Mouse (Mus musculus) forebrain, embryonic 10.5 days (tissue): ENCODE results near the gene Casz1. TPM values are rescaled to one million over a fixed set of nuclear protein-coding genes. Genes with fewer than 3 reads are reported as not detected.
A peak's percentile ranks its signal among the peaks of the same experiment; 100 is the strongest.

Source experiments
- DNase-seq: peaks from one replicate; pipeline ENCODE4 v3.0.0-alpha.2; 2017; ENCODE audit warnings: low spot score; ENCODE audit errors: extremely low spot score
- H3K27ac ChIP-seq: fragments of 300-500 bp; sonication (generic); 2 replicates; pipeline ENCODE4 v1.5.1; 2016; ENCODE audit warnings: mild to moderate bottlenecking
- H3K27me3 ChIP-seq: fragments of 300-500 bp; sonication (generic); 2 replicates; pipeline ENCODE4 v1.6.1; 2016; ENCODE audit warnings: mild to moderate bottlenecking; ENCODE audit not compliant: poor library complexity, severe bottlenecking
- H3K36me3 ChIP-seq: fragments of 300-500 bp; sonication (generic); replicated peaks from 2 replicates; pipeline ENCODE4 v1.6.1; 2016; ENCODE audit warnings: mild to moderate bottlenecking, moderate library complexity
- H3K4me1 ChIP-seq: fragments of 300-500 bp; sonication (generic); 2 replicates; pipeline ENCODE4 v1.6.1; 2016
- H3K4me3 ChIP-seq: fragments of 300-500 bp; sonication (generic); 2 replicates; pipeline ENCODE4 v1.5.1; 2016; ENCODE audit warnings: mild to moderate bottlenecking, moderate library complexity
- H3K9me3 ChIP-seq: fragments of 300-500 bp; sonication (generic); 2 replicates; pipeline ENCODE4 v1.6.1; 2016; ENCODE audit warnings: mild to moderate bottlenecking, moderate library complexity
- WGBS: fragments of 180-500 bp; shearing (Covaris S2); methylation state at CpG from one replicate; pipeline ENCODE4 v1.1.7; 2016; 5-methylcytosine and 5-hydroxymethylcytosine counted together
- polyA plus RNA-seq: library from polyadenylated mRNA; unstranded; fragments of >200 nt; fragmentation: Nextera tagmentation; extraction: Ambion mirVana; gene quantifications from 2 replicates; pipeline ENCODE4 v1.2.1, GENCODE M21; 2016

Gene Casz1
- polyA plus RNA-seq, 1 experiment from 2014 or later = 4.7 TPM

- peak overlapping the region; percentile 79 for H3K27ac ChIP-seq
- 31% methylated on average over 9 of the region's 9 CpGs for WGBS
- H3K27me3 ChIP-seq = peaks cover 98% of the 10 kb centered on the region
- DNase-seq = no peak
- H3K4me1 ChIP-seq = peaks cover 95% of the 10 kb centered on the region
- H3K36me3 ChIP-seq = no peaks in the 10 kb centered on the region
- no peaks in the 10 kb centered on the region for H3K9me3 ChIP-seq
- H3K4me3 ChIP-seq = peak overlapping the region; percentile 7; the same call in 1 of the 2 replicates
Measured at GRCm38 (mm10) chr4:148885921-148886540, 81.8 kb downstream of the Casz1 start.

- Histone ChIP-seq H3K27me3 (peaks cover 98% of the 10 kb centered on the region), H3K27ac (peak overlapping the region; percentile 93), H3K4me3 (no peak overlapping the region), H3K9me3 (no peaks in the 10 kb centered on the region), H3K4me1 (peaks cover 96% of the 10 kb centered on the region), H3K36me3 (no peaks in the 10 kb centered on the region)
- 27% methylated on average over 8 of the region's 8 CpGs for WGBS
- DNase-seq = no peak
Measured at GRCm38 (mm10) chr4:148888229-148888628, 84.0 kb downstream of the Casz1 start.

GRCm38 (mm10) chr4:148889011-148889410, 84.8 kb downstream of the Casz1 start:
- Histone ChIP-seq H3K9me3 (no peaks in the 10 kb centered on the region), H3K4me3 (no peak overlapping the region), H3K36me3 (no peaks in the 10 kb centered on the region), H3K27me3 (peaks cover 98% of the 10 kb centered on the region), H3K4me1 (peaks cover 100% of the 10 kb centered on the region), H3K27ac (peak overlapping the region; percentile 93; the same call in 1 of the 2 replicates)
- WGBS = 64% methylated on average over 6 of the region's 6 CpGs
- DNase-seq = no peak

GRCm38 (mm10) chr4:148890442-148890841, 86.2 kb downstream of the Casz1 start:
- WGBS = 50% methylated on average over 8 of the region's 8 CpGs
- H3K36me3 ChIP-seq = no peaks in the 10 kb centered on the region
- peak overlapping the region; percentile 93 for H3K27ac ChIP-seq
- H3K9me3 ChIP-seq = no peaks in the 10 kb centered on the region
- peaks cover 98% of the 10 kb centered on the region for H3K27me3 ChIP-seq
- H3K4me1 ChIP-seq = peaks cover 100% of the 10 kb centered on the region
- H3K4me3 ChIP-seq = peak overlapping the region; percentile 50
- DNase-seq = no peak

GRCm38 (mm10) chr4:148890892-148891838, 86.9 kb downstream of the Casz1 start:
- DNase-seq = peak; percentile 89
- 1% methylated on average over 52 of the region's 52 CpGs for WGBS
- Histone ChIP-seq H3K27me3 (peaks cover 100% of the 10 kb centered on the region), H3K4me3 (peak overlapping the region; percentile 50), H3K36me3 (no peaks in the 10 kb centered on the region), H3K4me1 (peaks cover 98% of the 10 kb centered on the region), H3K27ac (peak overlapping the region; percentile 93), H3K9me3 (no peaks in the 10 kb centered on the region)

GRCm38 (mm10) chr4:148896125-148896524, 91.9 kb downstream of the Casz1 start:
- Histone ChIP-seq H3K9me3 (no peaks in the 10 kb centered on the region), H3K4me3 (no peak overlapping the region), H3K4me1 (peaks cover 73% of the 10 kb centered on the region), H3K36me3 (no peaks in the 10 kb centered on the region), H3K27ac (no peak overlapping the region), H3K27me3 (peaks cover 100% of the 10 kb centered on the region)
- WGBS = 64% methylated on average over 6 of the region's 6 CpGs
- no peak for DNase-seq

- H3K36me3 ChIP-seq = no peaks in the 10 kb centered on the region
- peaks cover 60% of the 10 kb centered on the region for H3K4me1 ChIP-seq
- H3K27me3 ChIP-seq = peaks cover 100% of the 10 kb centered on the region
- peak overlapping the region; percentile 86 for H3K27ac ChIP-seq
- H3K4me3 ChIP-seq = peak overlapping the region; percentile 76
- WGBS = 14% methylated on average over 1 of the region's 1 CpGs
- DNase-seq = peak; percentile 46
- H3K9me3 ChIP-seq = no peaks in the 10 kb centered on the region
Measured at GRCm38 (mm10) chr4:148899927-148900294, 95.7 kb downstream of the Casz1 start.

- Histone ChIP-seq H3K4me3 (peak overlapping the region; percentile 76), H3K9me3 (no peaks in the 10 kb centered on the region), H3K4me1 (peaks cover 55% of the 10 kb centered on the region), H3K27ac (peak overlapping the region; percentile 86), H3K36me3 (no peaks in the 10 kb centered on the region), H3K27me3 (peaks cover 100% of the 10 kb centered on the region)
- peak; percentile 86 for DNase-seq
- under 1% methylated on average over 121 of the region's 123 CpGs for WGBS
Measured at GRCm38 (mm10) chr4:148900295-148901211, 96.3 kb downstream of the Casz1 start.

GRCm38 (mm10) chr4:148901275-148902052, 97.2 kb downstream of the Casz1 start:
- Histone ChIP-seq H3K4me1 (peaks cover 56% of the 10 kb centered on the region), H3K27ac (peak overlapping the region; percentile 86), H3K27me3 (peaks cover 100% of the 10 kb centered on the region), H3K9me3 (no peaks in the 10 kb centered on the region), H3K4me3 (peak overlapping the region; percentile 76), H3K36me3 (no peaks in the 10 kb centered on the region)
- DNase-seq = no peak
- WGBS = under 1% methylated on average over 64 of the region's 64 CpGs

GRCm38 (mm10) chr4:148902919-148903727, 98.9 kb downstream of the Casz1 start:
- Histone ChIP-seq H3K4me3 (no peak overlapping the region), H3K27me3 (peaks cover 96% of the 10 kb centered on the region), H3K27ac (no peak overlapping the region), H3K36me3 (no peaks in the 10 kb centered on the region), H3K4me1 (peaks cover 62% of the 10 kb centered on the region), H3K9me3 (no peaks in the 10 kb centered on the region)
- DNase-seq = no peak
- WGBS = 27% methylated on average over 8 of the region's 8 CpGs

- H3K4me1 ChIP-seq = peaks cover 75% of the 10 kb centered on the region
Measured at GRCm38 (mm10) chr4:148905295-148905694, 101.1 kb downstream of the Casz1 start.

More at GRCm38 (mm10) chr4:148905295-148905694, 101.1 kb downstream of the Casz1 start:
- WGBS = 93% methylated on average over 7 of the region's 7 CpGs
- no peak for DNase-seq
- Histone ChIP-seq H3K4me3 (no peak overlapping the region), H3K27ac (no peak overlapping the region), H3K27me3 (peaks cover 74% of the 10 kb centered on the region), H3K9me3 (no peaks in the 10 kb centered on the region), H3K36me3 (no peaks in the 10 kb centered on the region)
